Mouse (Mus musculus) heart, embryonic 11.5 days (tissue): ENCODE measurements around the gene Chmp1a. TPM values are rescaled to one million over a fixed set of nuclear protein-coding genes. Genes with fewer than 3 reads are reported as not detected.
A peak's percentile ranks its signal among the peaks of the same experiment; 100 is the strongest.
"Not testable (repeated sequence)": the region's sequence is repeated elsewhere in the genome, so short reads cannot be mapped to it uniquely, and the experiment has no call there.

Source experiments
- ATAC-seq: fragments of 200-750 bp; cut with Nextera tagmentation; replicated peaks from 2 replicates; pipeline ENCODE4 v1.8.0; 2017; ENCODE audit warnings: moderate library complexity; ENCODE audit not compliant: insufficient number of reproducible peaks, low FRiP score, low TSS enrichment
- H3K27ac ChIP-seq: fragments of 300-500 bp; sonication (generic); 2 replicates; pipeline ENCODE4 v1.5.1; 2014; ENCODE audit warnings: mild to moderate bottlenecking, low read depth, low read length
- H3K27me3 ChIP-seq: fragments of 300-500 bp; sonication (generic); 2 replicates; pipeline ENCODE4 v1.6.1; 2014; ENCODE audit warnings: mild to moderate bottlenecking, low read length, mixed read lengths; ENCODE audit not compliant: control insufficient read depth, insufficient read depth
- H3K36me3 ChIP-seq: fragments of 300-500 bp; sonication (generic); 2 replicates; pipeline ENCODE4 v1.6.1; 2014; ENCODE audit warnings: mild to moderate bottlenecking, low read length, moderate library complexity, mixed read lengths; ENCODE audit not compliant: control insufficient read depth, insufficient read depth
- H3K4me1 ChIP-seq: fragments of 300-500 bp; sonication (generic); 2 replicates; pipeline ENCODE4 v1.6.1; 2014; ENCODE audit warnings: low read length; ENCODE audit not compliant: control insufficient read depth, insufficient read depth
- H3K4me2 ChIP-seq: fragments of 300-500 bp; sonication (generic); 2 replicates; pipeline ENCODE4 v1.6.1; 2014; ENCODE audit warnings: mild to moderate bottlenecking, moderate library complexity
- H3K4me3 ChIP-seq: fragments of 300-500 bp; sonication (generic); 2 replicates; pipeline ENCODE4 v1.5.1; 2014; ENCODE audit warnings: low read depth, low read length
- H3K9ac ChIP-seq: fragments of 300-500 bp; sonication (generic); 2 replicates; pipeline ENCODE4 v1.6.1; 2014; ENCODE audit warnings: mild to moderate bottlenecking, low read depth, low read length, moderate library complexity
- H3K9me3 ChIP-seq: fragments of 300-500 bp; sonication (generic); replicated peaks from 2 replicates; pipeline ENCODE4 v1.6.1; 2016; ENCODE audit warnings: low read length; ENCODE audit not compliant: control insufficient read depth
- WGBS: fragments of 180-500 bp; shearing (Covaris S2); extraction: QIAGEN DNeasy Blood & Tissue Kit; methylation state at CpG from one replicate; pipeline ENCODE4 v1.1.7; 2014; ENCODE audit not compliant: insufficient replicate concordance; 5-methylcytosine and 5-hydroxymethylcytosine counted together
- polyA plus RNA-seq: library from polyadenylated mRNA; unstranded; fragments of >200 nt; fragmentation: Nextera tagmentation; extraction: Ambion mirVana; gene quantifications from 2 replicates; pipeline ENCODE4 v1.2.1, GENCODE M21; 2014

Chmp1a gene
- 63.1 and 74.1 TPM in 2 replicates for polyA plus RNA-seq

GRCm38 (mm10) chr8:123212321-123213117 lies at the start of gene Chmp1a, which contains the start of gene Spata33:
Gene Chmp1a, minus strand, starts transcription at chr8:123212763.
Gene Spata33, plus strand, starts transcription at chr8:123212832.
- no peaks in the 10 kb centered on the region for H3K9me3 ChIP-seq
- H3K9ac ChIP-seq = peak within 1 kb of the TSS; percentile 96
- H3K4me2 ChIP-seq = peak within 1 kb of the TSS; percentile 81
- H3K36me3 ChIP-seq = peaks cover 6% of the 10 kb centered on the region
- H3K4me1 ChIP-seq = peaks cover 21% of the 10 kb centered on the region
- H3K4me3 ChIP-seq = peak within 1 kb of the TSS; percentile 95
- ATAC-seq = peak; percentile 91
- H3K27me3 ChIP-seq = no peaks in the 10 kb centered on the region
- H3K27ac ChIP-seq = peak within 1 kb of the TSS; percentile 42
- WGBS = under 1% methylated on average over 76 of the region's 76 CpGs

DNA sequence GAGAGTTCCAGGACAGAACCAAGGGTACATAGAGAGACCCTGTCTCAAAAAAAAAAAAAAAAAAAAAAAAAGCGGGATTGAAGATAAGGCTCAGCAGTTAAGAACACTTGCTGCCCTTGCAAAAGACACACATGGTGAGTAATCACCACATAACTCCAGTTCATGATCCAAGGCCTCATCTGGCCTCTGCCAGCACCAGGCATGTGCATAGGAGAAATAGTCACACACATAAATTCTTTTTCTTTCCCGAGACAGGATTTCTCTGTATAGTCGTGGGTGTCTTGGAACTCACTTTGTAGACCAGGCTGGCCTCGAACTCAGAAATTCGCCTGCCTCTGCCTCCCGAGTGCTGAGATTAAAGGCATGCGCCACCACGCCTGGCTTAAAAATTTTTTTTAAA lies 45.0 kb upstream of the Chmp1a start:
- 88% methylated on average over 8 of the region's 8 CpGs for WGBS
- H3K9ac ChIP-seq, H3K27me3 ChIP-seq, ATAC-seq, H3K4me2 ChIP-seq, H3K4me3 ChIP-seq, H3K9me3 ChIP-seq, H3K27ac ChIP-seq: not testable (repeated sequence)
- peaks cover 24% of the 10 kb centered on the region for H3K36me3 ChIP-seq
- H3K4me1 ChIP-seq = peaks cover 21% of the 10 kb centered on the region

DNA sequence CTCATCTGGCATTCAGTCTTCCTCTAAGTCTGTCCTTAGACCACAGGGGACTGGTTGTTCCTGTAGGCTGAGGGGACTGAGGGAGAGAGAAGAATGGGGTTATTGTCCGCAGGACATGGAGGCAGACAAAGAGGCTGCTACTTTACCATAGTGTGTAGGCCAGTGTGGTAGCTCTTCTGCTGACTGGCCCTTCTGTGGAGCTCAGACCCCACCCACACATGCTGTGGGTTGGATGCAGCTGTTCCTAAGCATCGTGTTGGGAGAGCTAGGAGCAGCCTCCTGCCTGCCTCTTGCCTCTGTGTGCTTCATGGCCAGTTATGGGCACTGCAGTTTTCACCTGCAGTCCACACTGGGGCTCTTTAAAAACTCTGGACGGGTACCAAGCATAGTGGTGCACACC lies 44.6 kb upstream of the Chmp1a start:
- no peak for ATAC-seq
- 79% methylated on average over 3 of the region's 3 CpGs for whole genome bisulfite sequencing
- H3K27ac ChIP-seq = no peak overlapping the region
- no peak overlapping the region for H3K4me3 ChIP-seq
- H3K9ac ChIP-seq = no peak overlapping the region
- H3K4me1 ChIP-seq = peaks cover 24% of the 10 kb centered on the region
- no peaks in the 10 kb centered on the region for H3K9me3 ChIP-seq
- H3K4me2 ChIP-seq = no peak overlapping the region
- no peaks in the 10 kb centered on the region for H3K27me3 ChIP-seq
- peaks cover 24% of the 10 kb centered on the region for H3K36me3 ChIP-seq

DNA sequence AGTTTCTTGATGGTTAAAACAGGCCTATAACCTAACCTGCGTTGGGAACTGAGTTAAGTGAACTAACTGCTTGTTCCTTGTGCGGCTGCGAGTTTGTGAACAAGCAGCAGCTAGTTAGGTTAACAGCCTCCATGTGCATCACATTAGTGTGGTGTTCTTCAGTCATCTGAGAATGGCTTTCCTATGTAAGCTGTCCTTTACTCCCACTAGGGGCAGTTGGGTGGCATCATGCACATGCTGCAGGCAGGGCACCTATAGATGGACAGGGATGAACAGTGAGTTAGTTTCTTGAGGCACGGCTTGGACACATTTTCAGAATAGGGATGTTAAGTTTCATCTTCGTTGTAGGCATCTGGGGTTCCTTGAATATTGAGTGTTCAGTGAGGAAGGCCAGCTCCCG lies 42.6 kb upstream of the Chmp1a start:
- peaks cover 27% of the 10 kb centered on the region for H3K36me3 ChIP-seq

GRCm38 (mm10) chr8:123254099-123254885 lies 41.7 kb upstream of the Chmp1a start, which contains the start of the genes Zfp276 and Vps9d1:
Gene Zfp276, plus strand, starts transcription at chr8:123254195.
Gene Vps9d1, minus strand, starts transcription at chr8:123254348.
- Histone ChIP-seq H3K27ac (peak within 1 kb of the TSS; percentile 87), H3K36me3 (peaks cover 28% of the 10 kb centered on the region), H3K9ac (peak within 1 kb of the TSS; percentile 97), H3K27me3 (no peaks in the 10 kb centered on the region), H3K4me3 (peak within 1 kb of the TSS; percentile 99), H3K4me2 (peak within 1 kb of the TSS; percentile 97), H3K4me1 (peaks cover 24% of the 10 kb centered on the region), H3K9me3 (no peaks in the 10 kb centered on the region)
- peak; percentile 93 for ATAC-seq
- WGBS = under 1% methylated on average over 89 of the region's 99 CpGs

More for the DNA sequence above, 42.6 kb upstream of the Chmp1a start:
- H3K4me2 ChIP-seq = peak overlapping the region; percentile 97
- no peaks in the 10 kb centered on the region for H3K27me3 ChIP-seq
- no peak for ATAC-seq
- 69% methylated on average over 6 of the region's 6 CpGs for WGBS
- no peaks in the 10 kb centered on the region for H3K9me3 ChIP-seq
- H3K4me3 ChIP-seq = peak overlapping the region; percentile 99
- peaks cover 24% of the 10 kb centered on the region for H3K4me1 ChIP-seq
- H3K27ac ChIP-seq = no peak overlapping the region
- peak overlapping the region; percentile 97 for H3K9ac ChIP-seq

DNA sequence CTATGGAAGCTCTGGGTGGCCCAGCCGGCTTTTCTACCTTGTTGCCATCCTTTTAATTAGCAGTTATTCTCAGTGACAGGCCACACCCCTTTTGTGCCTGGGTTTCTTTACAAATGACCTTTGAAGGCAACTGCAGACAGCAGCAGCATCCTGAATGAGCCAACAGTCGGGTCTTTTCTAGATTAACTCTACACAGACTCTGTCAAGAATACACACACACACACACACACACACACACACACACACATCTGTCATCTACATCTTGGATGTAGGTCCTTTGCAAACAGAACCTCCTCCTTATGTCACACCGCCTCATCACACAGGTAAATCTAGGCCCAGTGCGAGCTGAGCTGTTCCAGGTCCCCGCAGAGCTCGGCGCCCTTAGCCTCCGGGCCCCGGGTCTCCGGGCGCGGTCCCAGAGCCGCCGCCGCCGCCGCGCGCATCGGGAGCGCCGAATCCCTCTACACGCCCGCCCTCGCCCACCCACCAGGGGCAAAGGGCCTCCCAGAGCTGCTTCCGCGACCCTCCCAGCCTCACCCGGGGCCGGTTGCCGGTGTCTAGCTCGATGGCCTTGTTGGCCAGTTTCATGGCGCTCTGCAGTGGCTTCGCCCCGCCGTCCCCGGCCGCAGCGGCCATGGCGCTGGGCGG lies 41.0 kb upstream of the Chmp1a start:
- peaks cover 24% of the 10 kb centered on the region for H3K4me1 ChIP-seq
- ATAC-seq = 0 out of 2 replicates have a peak, but pooled peaks have one; percentile 5
- peak overlapping the region; percentile 87 for H3K27ac ChIP-seq
- H3K27me3 ChIP-seq = no peaks in the 10 kb centered on the region
- peak overlapping the region; percentile 97 for H3K4me2 ChIP-seq
- H3K36me3 ChIP-seq = peaks cover 25% of the 10 kb centered on the region
- under 1% methylated on average over 40 of the region's 40 CpGs for WGBS
- H3K9me3 ChIP-seq = no peaks in the 10 kb centered on the region
- peak overlapping the region; percentile 99 for H3K4me3 ChIP-seq
- H3K9ac ChIP-seq = peak overlapping the region; percentile 97

GRCm38 (mm10) chr8:123252925-123253324 lies 40.4 kb upstream of the Chmp1a start:
- H3K4me2 ChIP-seq = peak overlapping the region; percentile 97
- no peak for ATAC-seq
- no peaks in the 10 kb centered on the region for H3K27me3 ChIP-seq
- peak overlapping the region; percentile 97 for H3K9ac ChIP-seq
- 50% methylated on average over 4 of the region's 4 CpGs for WGBS
- H3K4me1 ChIP-seq = peaks cover 24% of the 10 kb centered on the region
- no peaks in the 10 kb centered on the region for H3K9me3 ChIP-seq
- 0 out of 2 replicates have a peak overlapping the region, but pooled peaks have one; percentile 10 for H3K27ac ChIP-seq
- H3K4me3 ChIP-seq = peak overlapping the region; percentile 99
- H3K36me3 ChIP-seq = peaks cover 26% of the 10 kb centered on the region

GRCm38 (mm10) chr8:123250940-123251339 lies 38.4 kb upstream of the Chmp1a start:
- no peaks in the 10 kb centered on the region for H3K9me3 ChIP-seq
- no peaks in the 10 kb centered on the region for H3K27me3 ChIP-seq
- peaks cover 24% of the 10 kb centered on the region for H3K4me1 ChIP-seq
- H3K27ac ChIP-seq = no peak overlapping the region
- no peak overlapping the region for H3K4me2 ChIP-seq
- no peak for ATAC-seq
- H3K9ac ChIP-seq = no peak overlapping the region
- WGBS = 86% methylated on average over 5 of the region's 5 CpGs
- no peak overlapping the region for H3K4me3 ChIP-seq
- H3K36me3 ChIP-seq = peaks cover 27% of the 10 kb centered on the region
